Mouse (Mus musculus) megakaryocyte-erythroid progenitor cell, adult 5 weeks (primary cell): ENCODE measurements around the gene Vmn1r57. TPM values are rescaled to one million over a fixed set of nuclear protein-coding genes. Genes with fewer than 3 reads are reported as not detected.

Experiments
- polyA plus RNA-seq: library from polyadenylated mRNA; stranded (reverse); fragments of >175 nt; gene quantifications from 2 replicates; pipeline ENCODE4 v1.2.3, GENCODE M21; 2012

The Vmn1r57 gene
- not detected in 2 replicates for polyA plus RNA-seq

GRCm38 (mm10) chr7:5218193-5218592 is at the start of gene Vmn1r57:
Gene Vmn1r57 (plus strand): TSS chr7:5218493.

GRCm38 (mm10) chr7:5196647-5197046 is 21.6 kb upstream of the Vmn1r57 start, which contains the start of gene Vmn1r56:
Gene Vmn1r56 (minus strand): TSS chr7:5196747.

Other genes starting within 250 kb of the Vmn1r57 start
- not detected in 2 replicates for gene Sbk3, start 247.3 kb upstream of the Vmn1r57 start, polyA plus RNA-seq
- 53.1 and 73.1 TPM in 2 replicates for gene Zfp579, start 222.3 kb upstream of the Vmn1r57 start, polyA plus RNA-seq
- gene Zfp524, start 204.1 kb upstream of the Vmn1r57 start, polyA plus RNA-seq, result 49.6 and 56.4 TPM in 2 replicates
- gene Fiz1, start 203.8 kb upstream of the Vmn1r57 start, polyA plus RNA-seq, result 55.3 and 63.3 TPM in 2 replicates
- not detected in 2 replicates for gene Gm44973, start 203.0 kb upstream of the Vmn1r57 start, polyA plus RNA-seq
- 75.2 and 76.9 TPM in 2 replicates for gene Zfp865, start 198.1 kb upstream of the Vmn1r57 start, polyA plus RNA-seq
- 0.83 and 1.2 TPM in 2 replicates for gene Ccdc106, start 197.9 kb upstream of the Vmn1r57 start, polyA plus RNA-seq
- not detected in 2 replicates for gene 4632433K11Rik, start 184.4 kb upstream of the Vmn1r57 start, polyA plus RNA-seq
- gene Zfp784, start 180.0 kb upstream of the Vmn1r57 start, polyA plus RNA-seq, result 1.3 and 2.7 TPM in 2 replicates
- gene Zfp580, start 167.0 kb upstream of the Vmn1r57 start, polyA plus RNA-seq, result 36.3 and 49.1 TPM in 2 replicates
- 486 and 623 TPM in 2 replicates for gene U2af2, start 156.3 kb upstream of the Vmn1r57 start, polyA plus RNA-seq
- gene Epn1, start 138.3 kb upstream of the Vmn1r57 start, polyA plus RNA-seq, result 527 and 560 TPM in 2 replicates
- gene Rfpl4, start 101.5 kb upstream of the Vmn1r57 start, polyA plus RNA-seq, result not detected in 2 replicates
- 0.11 TPM in 1 of 2 replicates, not detected in the other for gene Rasl2-9, start 92.5 kb upstream of the Vmn1r57 start, polyA plus RNA-seq
- not detected in 2 replicates for gene Vmn1r55, start 68.8 kb upstream of the Vmn1r57 start, polyA plus RNA-seq
- not detected in 2 replicates for gene Vmn1r56, start 21.7 kb upstream of the Vmn1r57 start, polyA plus RNA-seq
- gene Gm5065, start 132.0 kb downstream of the Vmn1r57 start, polyA plus RNA-seq, result not detected in 2 replicates
- gene Nlrp2, start 132.5 kb downstream of the Vmn1r57 start, polyA plus RNA-seq, result not detected in 2 replicates
- not detected in 2 replicates for gene Vmn1r58, start 194.9 kb downstream of the Vmn1r57 start, polyA plus RNA-seq
- not detected in 2 replicates for gene Vmn1r59, start 238.3 kb downstream of the Vmn1r57 start, polyA plus RNA-seq